Mouse (Mus musculus) cerebellum, adult 2 months (tissue): ENCODE data around the gene Strc. TPM values are rescaled to one million over a fixed set of nuclear protein-coding genes. Genes with fewer than 3 reads are reported as not detected.

ENCODE experiments used
- DNase-seq, 2 experiments: peaks; one replicate each; pipeline ENCODE4 v3.0.0; 2021
- H3K27ac ChIP-seq: fragments of 200-500 bp; 2 replicates; pipeline ENCODE4 v1.5.1; 2012; ENCODE audit warnings: low read length, control low read depth, inconsistent platforms; ENCODE audit not compliant: insufficient read depth
- H3K27me3 ChIP-seq: fragments of 200-500 bp; 2 replicates; pipeline ENCODE4 v1.6.1; 2012; ENCODE audit warnings: inconsistent platforms, mild to moderate bottlenecking, low read length, moderate library complexity; ENCODE audit not compliant: control insufficient read depth, insufficient read depth
- H3K4me1 ChIP-seq: fragments of 200-500 bp; 2 replicates; pipeline ENCODE4 v1.6.1; 2011; ENCODE audit warnings: low read length; ENCODE audit not compliant: control insufficient read depth, insufficient read depth
- H3K4me3 ChIP-seq: fragments of 200-500 bp; replicated peaks from 2 replicates; pipeline ENCODE3; 2011; ENCODE audit warnings: mild to moderate bottlenecking, low read depth, low read length, control low read depth; ENCODE audit not compliant: insufficient read depth
- CTCF ChIP-seq: fragments of 200-500 bp; IDR thresholded peaks from 2 replicates; pipeline ENCODE4 v1.5.1; 2011; ENCODE audit warnings: low read depth, mild to moderate bottlenecking, control low read depth, low read length, moderate library complexity, borderline replicate concordance; ENCODE audit not compliant: insufficient read depth
- POLR2A ChIP-seq: fragments of 200-500 bp; IDR thresholded peaks from 2 replicates; pipeline ENCODE4 v1.6.1; 2011; ENCODE audit warnings: low read length, control low read depth, borderline replicate concordance; ENCODE audit not compliant: insufficient read depth
- WGBS: fragments of 180-500 bp; shearing (Covaris S2); methylation state at CpG from one replicate; pipeline ENCODE4 v1.1.7; 2018; 5-methylcytosine and 5-hydroxymethylcytosine counted together
- polyA plus RNA-seq: library from polyadenylated mRNA; depleted of rRNA; stranded (reverse); fragments of >200 nt; gene quantifications from 2 replicates; pipeline ENCODE4 v1.2.3, GENCODE M21; 2012

Strc gene
- polyA plus RNA-seq, 1 experiment, result 0.62 TPM

GRCm38 (mm10) chr2:121414139-121414685 is 27.2 kb upstream of the Strc start:
- peak in 1 of 2 experiments; percentile 58 for DNase-seq
- TF ChIP-seq POLR2A (no peak), CTCF (no peak)
- Histone ChIP-seq H3K27me3 (no peaks in the 10 kb centered on the region), H3K4me3 (peak overlapping the region; percentile 94), H3K27ac (peak overlapping the region; percentile 91), H3K4me1 (peaks cover 4% of the 10 kb centered on the region; the same call in 1 of the 2 replicates)
- WGBS, result 2% methylated on average over 31 of the region's 32 CpGs

GRCm38 (mm10) chr2:121413387-121414042 is 26.5 kb upstream of the Strc start, which contains the start of the genes Pdia3 and Catsper2:
Gene Pdia3 (plus strand): TSS chr2:121413775.
Gene Catsper2 (minus strand): TSS chr2:121413792.
- WGBS, result under 1% methylated on average over 67 of the region's 68 CpGs
- H3K27me3 ChIP-seq, result no peaks in the 10 kb centered on the region
- DNase-seq, result peak; percentile 97 to 98
- TF ChIP-seq CTCF (no peak), POLR2A (peak; percentile 68)
- H3K4me1 ChIP-seq, result peaks cover 4% of the 10 kb centered on the region; the same call in 1 of the 2 replicates
- peak within 1 kb of the TSS; percentile 94 for H3K4me3 ChIP-seq
- H3K27ac ChIP-seq, result peak within 1 kb of the TSS; percentile 97

GRCm38 (mm10) chr2:121412843-121413386 is 25.9 kb upstream of the Strc start:
- peaks cover 4% of the 10 kb centered on the region; the same call in 1 of the 2 replicates for H3K4me1 ChIP-seq
- DNase-seq, result peak in 1 of 2 experiments; percentile 18
- WGBS, result 1% methylated on average over 4 of the region's 4 CpGs

DNA sequence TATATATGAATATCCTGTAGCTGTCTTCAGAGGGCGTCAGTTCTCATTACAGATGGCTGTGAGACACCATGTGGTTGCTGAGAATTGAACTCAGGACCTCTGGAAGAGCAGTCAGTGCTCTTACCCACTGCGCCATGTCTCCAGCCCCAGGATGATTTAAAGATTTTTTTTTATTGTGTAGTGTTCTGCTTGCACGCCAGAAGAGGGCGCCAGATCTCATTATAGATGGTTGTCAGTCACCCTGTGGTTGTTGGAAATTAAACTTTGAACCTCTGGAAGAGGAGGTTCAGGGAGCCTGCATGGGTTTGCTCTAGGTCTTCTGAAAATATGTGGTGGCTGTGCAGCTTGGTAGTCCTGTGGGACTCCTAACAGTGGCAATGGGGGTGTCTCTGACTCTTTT is 21.2 kb upstream of the Strc start:
- TF ChIP-seq POLR2A (no peak), CTCF (peak; percentile 21; the same call in 1 of the 2 replicates)
- peak; percentile 30 to 32 for DNase-seq
- Histone ChIP-seq H3K4me1 (peaks cover 4% of the 10 kb centered on the region; the same call in 1 of the 2 replicates), H3K27ac (no peak overlapping the region), H3K27me3 (no peaks in the 10 kb centered on the region), H3K4me3 (no peak overlapping the region)
- WGBS, result 39% methylated on average over 4 of the region's 4 CpGs

More at GRCm38 (mm10) chr2:121412843-121413386, 25.9 kb upstream of the Strc start:
- H3K4me3 ChIP-seq, result peak overlapping the region; percentile 94
- peak overlapping the region; percentile 97 for H3K27ac ChIP-seq
- TF ChIP-seq CTCF (no peak), POLR2A (no peak)
- H3K27me3 ChIP-seq, result no peaks in the 10 kb centered on the region

GRCm38 (mm10) chr2:121403296-121403695 is 16.3 kb upstream of the Strc start:
- Histone ChIP-seq H3K27me3 (no peaks in the 10 kb centered on the region), H3K27ac (no peak overlapping the region), H3K4me3 (no peak overlapping the region), H3K4me1 (no peaks in the 10 kb centered on the region)
- DNase-seq, result no peak
- no peak for TF ChIP-seq CTCF
- TF ChIP-seq POLR2A, result no peak

DNA sequence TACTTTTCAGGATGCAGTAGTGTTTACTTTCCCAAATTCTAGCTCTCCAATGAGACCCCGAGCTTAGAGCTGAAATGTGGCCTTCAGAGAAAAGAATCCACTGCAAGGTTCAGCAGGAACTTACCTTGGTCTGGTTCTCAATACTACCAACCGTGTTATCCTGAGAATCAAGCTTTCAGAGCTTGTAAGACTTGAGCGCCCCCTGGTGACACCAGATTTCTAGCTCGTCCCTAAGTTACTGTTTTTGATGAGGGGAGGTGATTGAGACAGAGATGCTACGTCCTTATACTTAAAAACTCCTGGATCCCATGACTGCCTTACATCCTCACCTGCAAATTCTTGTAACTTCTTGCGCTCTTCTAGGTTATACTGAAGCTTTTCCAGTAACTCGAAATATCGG is 9.7 kb upstream of the Strc start:
- peak; percentile 78 to 89 for DNase-seq
- no peak for TF ChIP-seq POLR2A
- TF ChIP-seq CTCF, result peak; percentile 60; the same call in 1 of the 2 replicates
- H3K4me3 ChIP-seq, result no peak overlapping the region
- H3K27ac ChIP-seq, result no peak overlapping the region
- WGBS, result 14% methylated on average over 8 of the region's 8 CpGs
- H3K4me1 ChIP-seq, result no peaks in the 10 kb centered on the region
- H3K27me3 ChIP-seq, result no peaks in the 10 kb centered on the region

GRCm38 (mm10) chr2:121374766-121375165 is 12.2 kb downstream of the Strc start:
- no peak for DNase-seq
- WGBS, result 44% methylated on average over 2 of the region's 2 CpGs

GRCm38 (mm10) chr2:121372266-121372665 is 14.7 kb downstream of the Strc start:
- DNase-seq, result no peak
- WGBS, result 77% methylated on average over 3 of the region's 3 CpGs
- Histone ChIP-seq H3K4me3 (no peak overlapping the region), H3K27me3 (no peaks in the 10 kb centered on the region), H3K4me1 (peaks cover 13% of the 10 kb centered on the region), H3K27ac (no peak overlapping the region)
- TF ChIP-seq POLR2A, result no peak
- no peak for TF ChIP-seq CTCF

More at GRCm38 (mm10) chr2:121374766-121375165, 12.2 kb downstream of the Strc start:
- TF ChIP-seq CTCF, result no peak
- TF ChIP-seq POLR2A, result no peak
- Histone ChIP-seq H3K27me3 (no peaks in the 10 kb centered on the region), H3K4me1 (0 out of 2 replicates have a peak, but pooled peaks cover 5% of the 10 kb centered on the region), H3K27ac (no peak overlapping the region), H3K4me3 (no peak overlapping the region)
